Mouse (Mus musculus) midbrain, embryonic 15.5 days (tissue): ENCODE measurements at regions not wholly inside any gene's neighbourhood (a gene's known extent, or its start where the extent isn't known, plus 50 kb on each side); places are given as distances from the start of the nearest gene placed in this dataset.
"Not testable (repeated sequence)": the region's sequence is repeated elsewhere in the genome, so short reads cannot be mapped to it uniquely, and the experiment has no call there.

ENCODE experiments used
- ATAC-seq: fragments of 200-750 bp; cut with Nextera tagmentation; replicated peaks from 2 replicates; pipeline ENCODE4 v1.8.0; 2017; ENCODE audit warnings: moderate TSS enrichment
- H3K27ac ChIP-seq: fragments of 300-500 bp; sonication (generic); 2 replicates; pipeline ENCODE4 v1.5.1; 2015; ENCODE audit warnings: mild to moderate bottlenecking, inconsistent platforms
- H3K27me3 ChIP-seq: fragments of 300-500 bp; sonication (generic); replicated peaks from 2 replicates; pipeline ENCODE4 v1.6.1; 2015; ENCODE audit warnings: inconsistent platforms
- H3K36me3 ChIP-seq: fragments of 300-500 bp; sonication (generic); replicated peaks from 2 replicates; pipeline ENCODE4 v1.6.1; 2015; ENCODE audit warnings: inconsistent platforms
- H3K4me1 ChIP-seq: fragments of 300-500 bp; sonication (generic); 2 replicates; pipeline ENCODE4 v1.6.1; 2015; ENCODE audit warnings: inconsistent platforms
- H3K4me2 ChIP-seq: fragments of 300-500 bp; sonication (generic); 2 replicates; pipeline ENCODE4 v1.6.1; 2015; ENCODE audit warnings: inconsistent platforms, mild to moderate bottlenecking, moderate library complexity
- H3K4me3 ChIP-seq: fragments of 300-500 bp; sonication (generic); 2 replicates; pipeline ENCODE4 v1.5.1; 2015; ENCODE audit warnings: mild to moderate bottlenecking, inconsistent platforms
- H3K9ac ChIP-seq: fragments of 300-500 bp; sonication (generic); 2 replicates; pipeline ENCODE4 v1.6.1; 2015; ENCODE audit warnings: mild to moderate bottlenecking, inconsistent platforms
- H3K9me3 ChIP-seq: fragments of 300-500 bp; sonication (generic); 2 replicates; pipeline ENCODE4 v1.6.1; 2016; ENCODE audit warnings: inconsistent platforms
- WGBS: fragments of 180-500 bp; shearing (Covaris S2); methylation state at CpG from one replicate; pipeline ENCODE4 v1.1.7; 2015; ENCODE audit warnings: mixed read lengths; 5-methylcytosine and 5-hydroxymethylcytosine counted together

DNA sequence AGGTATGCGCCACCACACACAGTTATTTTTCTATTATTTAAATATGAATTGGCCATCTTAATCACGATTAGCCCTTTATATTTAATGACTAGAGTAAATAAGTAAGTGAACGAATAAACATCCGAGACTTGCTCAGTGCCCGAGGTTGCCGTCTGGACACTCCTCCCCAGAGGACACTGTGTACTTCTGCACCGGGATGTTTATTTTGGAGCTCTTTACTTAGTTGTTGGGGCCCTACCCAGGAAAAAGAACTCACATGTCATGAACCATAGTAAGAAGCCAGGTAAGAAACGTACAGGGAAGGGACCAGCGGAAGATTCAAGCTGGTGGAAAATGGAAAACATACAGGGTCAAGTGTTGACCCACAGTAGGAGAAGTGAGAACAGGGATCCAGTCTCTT lies 89.0 kb downstream of the Akr1d1 start:
- 87% methylated on average over 9 of the region's 9 CpGs for WGBS
- Histone ChIP-seq H3K36me3 (no peaks in the 10 kb centered on the region), H3K27ac (no peak overlapping the region), H3K4me2 (no peak overlapping the region), H3K9me3 (no peaks in the 10 kb centered on the region), H3K4me3 (no peak overlapping the region), H3K9ac (no peak overlapping the region), H3K4me1 (no peaks in the 10 kb centered on the region), H3K27me3 (no peaks in the 10 kb centered on the region)
- no peak for ATAC-seq

DNA sequence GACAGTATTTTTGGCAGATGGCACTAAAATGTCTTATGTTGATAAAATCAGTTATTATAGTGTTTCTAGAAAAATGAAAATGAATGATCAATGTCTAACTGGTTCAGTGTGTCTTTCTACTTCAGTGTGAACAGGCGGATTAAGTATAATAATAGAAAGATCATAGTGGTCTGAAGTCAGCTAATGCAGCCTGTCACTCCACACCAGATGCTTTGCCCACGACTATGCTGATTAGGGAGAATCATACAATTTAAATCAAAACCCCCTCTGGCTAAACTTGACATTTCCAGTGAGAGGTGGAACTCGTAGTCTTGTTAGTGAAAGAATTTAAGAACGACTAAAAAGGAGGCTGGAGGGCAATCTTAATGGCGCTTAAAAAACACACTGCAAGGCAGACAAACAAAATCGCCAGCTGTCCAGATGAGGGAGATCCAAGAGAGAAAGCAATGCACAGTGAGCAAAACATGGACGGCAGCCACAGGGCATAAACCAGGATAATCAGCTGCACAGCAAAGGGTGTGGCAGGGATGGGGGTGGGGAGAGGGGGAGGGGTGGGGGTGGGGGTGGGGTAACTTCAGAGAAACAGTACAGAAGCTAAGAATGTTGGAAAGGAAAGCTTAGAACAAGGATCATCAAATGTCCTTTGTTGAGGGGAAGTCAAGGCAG lies 91.5 kb downstream of the Akr1d1 start:
- H3K4me3 ChIP-seq = no peak overlapping the region
- no peak overlapping the region for H3K4me2 ChIP-seq
- 29% methylated on average over 7 of the region's 7 CpGs for WGBS
- H3K27me3 ChIP-seq = no peaks in the 10 kb centered on the region
- peak; percentile 80 for ATAC-seq
- H3K36me3 ChIP-seq = no peaks in the 10 kb centered on the region
- no peaks in the 10 kb centered on the region for H3K4me1 ChIP-seq
- no peak overlapping the region for H3K9ac ChIP-seq
- H3K9me3 ChIP-seq = no peaks in the 10 kb centered on the region
- H3K27ac ChIP-seq = no peak overlapping the region

DNA sequence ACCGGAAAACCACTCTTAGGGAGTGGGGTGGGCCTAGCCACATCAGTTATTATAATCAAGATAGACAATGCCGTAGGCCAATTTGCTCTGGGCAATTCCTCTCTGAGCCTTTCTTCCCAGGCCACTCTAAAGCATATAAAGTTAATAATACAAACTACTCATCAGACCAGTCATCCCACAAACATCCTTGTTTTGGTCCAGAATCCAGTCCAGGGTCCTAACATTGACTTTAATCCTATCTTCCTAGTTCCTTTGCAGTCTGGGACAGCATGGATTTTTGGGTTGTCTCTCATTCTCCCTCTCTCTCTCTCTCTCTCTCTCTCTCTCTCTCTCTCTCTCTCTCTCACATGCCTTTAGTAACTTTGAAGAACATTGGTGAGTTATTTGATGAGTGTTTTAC lies 92.3 kb downstream of the Akr1d1 start:
- 63% methylated on average over 2 of the region's 2 CpGs for WGBS
- Histone ChIP-seq H3K27ac (no peak overlapping the region), H3K4me2 (no peak overlapping the region), H3K9ac (no peak overlapping the region), H3K27me3 (no peaks in the 10 kb centered on the region), H3K4me1 (no peaks in the 10 kb centered on the region), H3K4me3 (no peak overlapping the region), H3K9me3 (no peaks in the 10 kb centered on the region), H3K36me3 (no peaks in the 10 kb centered on the region)
- no peak for ATAC-seq

DNA sequence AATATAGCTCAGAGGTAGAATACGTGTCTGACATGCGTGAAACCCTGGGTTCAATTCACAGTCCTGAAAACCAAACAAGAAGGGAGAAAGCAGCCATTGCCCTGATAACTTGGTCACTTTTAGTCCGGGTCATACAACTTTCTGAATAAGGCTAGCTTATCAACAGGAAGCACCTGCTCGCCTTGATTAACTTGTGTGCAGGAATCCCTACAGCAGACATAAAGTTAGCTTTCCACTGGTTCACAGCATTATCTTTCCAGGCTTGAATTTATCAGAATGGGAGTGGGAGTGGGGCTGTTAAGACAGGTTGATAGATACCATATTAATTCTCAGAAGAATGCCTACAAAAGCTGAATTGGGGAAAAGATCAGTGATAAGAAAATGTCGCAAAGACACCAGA lies 97.2 kb downstream of the Akr1d1 start:
- H3K27me3 ChIP-seq = no peaks in the 10 kb centered on the region
- no peaks in the 10 kb centered on the region for H3K36me3 ChIP-seq
- no peaks in the 10 kb centered on the region for H3K9me3 ChIP-seq
- no peak for ATAC-seq
- 90% methylated on average over 5 of the region's 5 CpGs for WGBS
- no peaks in the 10 kb centered on the region for H3K4me1 ChIP-seq
- no peak overlapping the region for H3K4me2 ChIP-seq
- no peak overlapping the region for H3K9ac ChIP-seq
- no peak overlapping the region for H3K27ac ChIP-seq
- no peak overlapping the region for H3K4me3 ChIP-seq

DNA sequence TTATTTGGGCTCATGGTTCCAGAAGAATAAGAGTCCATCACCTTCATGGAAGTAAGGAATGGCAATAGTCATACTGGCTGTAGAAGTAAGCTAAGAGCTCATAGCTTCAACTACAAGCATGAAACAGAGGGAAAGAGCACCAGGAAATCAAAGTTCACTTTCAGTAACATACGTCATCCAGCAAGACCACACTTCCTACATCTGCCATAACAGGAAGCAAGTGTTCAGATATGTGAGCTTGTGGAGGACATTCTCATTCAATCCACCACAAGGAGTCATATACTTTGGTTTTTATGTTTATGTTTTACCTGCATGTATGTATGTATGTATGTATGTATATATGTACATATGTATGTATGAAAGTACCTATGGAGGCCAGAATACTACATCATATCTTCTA lies 104.0 kb downstream of the Akr1d1 start:
- Histone ChIP-seq H3K9ac (no peak overlapping the region), H3K27me3 (no peaks in the 10 kb centered on the region), H3K4me3 (no peak overlapping the region), H3K36me3 (no peaks in the 10 kb centered on the region), H3K4me2 (no peak overlapping the region), H3K4me1 (no peaks in the 10 kb centered on the region), H3K9me3 (no peaks in the 10 kb centered on the region), H3K27ac (no peak overlapping the region)
- ATAC-seq = no peak
- 91% methylated on average over 1 of the region's 1 CpGs for WGBS

DNA sequence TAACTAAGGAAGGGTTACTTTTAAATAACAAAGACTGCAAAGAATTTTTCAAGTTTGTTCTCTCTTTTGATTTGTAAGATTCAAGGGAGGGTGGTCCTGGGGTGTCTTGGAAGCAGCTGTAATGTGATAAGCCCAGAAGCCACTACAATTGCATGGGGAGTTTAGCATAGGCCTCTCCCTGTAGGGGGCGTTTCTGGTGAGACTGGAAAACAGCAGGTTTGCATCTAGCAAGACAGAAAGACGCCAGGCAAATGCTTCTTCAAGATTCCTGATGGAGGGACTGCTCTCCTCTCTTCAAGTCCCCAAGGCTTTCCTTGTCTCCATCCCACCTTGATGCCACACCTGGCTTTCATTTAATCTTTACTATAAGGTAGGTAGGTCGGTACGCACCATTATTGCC lies 112.1 kb downstream of the Akr1d1 start:
- 25% methylated on average over 4 of the region's 4 CpGs for WGBS
- H3K9ac ChIP-seq = no peak overlapping the region
- no peak overlapping the region for H3K4me3 ChIP-seq
- H3K27me3 ChIP-seq = no peaks in the 10 kb centered on the region
- H3K4me2 ChIP-seq = peak overlapping the region; percentile 42; the same call in 1 of the 2 replicates
- peaks cover 21% of the 10 kb centered on the region for H3K4me1 ChIP-seq
- H3K9me3 ChIP-seq = no peaks in the 10 kb centered on the region
- H3K36me3 ChIP-seq = no peaks in the 10 kb centered on the region
- peak overlapping the region; percentile 88 for H3K27ac ChIP-seq
- ATAC-seq = no peak

DNA sequence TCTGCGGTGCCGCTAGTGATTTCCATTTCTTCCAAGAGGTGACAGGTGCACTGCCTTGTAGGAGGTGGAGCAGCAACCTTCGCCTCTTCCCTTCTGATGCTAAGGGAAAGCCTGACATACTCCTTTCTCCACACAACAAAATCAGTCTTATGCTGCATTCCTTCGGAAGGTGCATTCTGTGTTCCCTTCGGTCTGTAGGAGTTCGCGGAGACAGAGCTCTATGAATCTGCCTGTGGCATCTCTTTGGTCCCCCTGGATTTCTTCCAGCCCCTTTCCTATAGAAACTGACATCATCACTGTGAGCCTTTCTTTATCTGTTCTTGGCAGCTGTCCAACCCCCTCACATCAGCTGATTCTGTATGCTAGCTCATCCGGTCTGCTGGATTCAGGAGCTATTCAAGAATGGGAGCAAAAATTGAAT lies 112.7 kb downstream of the Akr1d1 start:
- H3K36me3 ChIP-seq = no peaks in the 10 kb centered on the region
- peak overlapping the region; percentile 24; the same call in 1 of the 2 replicates for H3K9ac ChIP-seq
- peak overlapping the region; percentile 88 for H3K27ac ChIP-seq
- WGBS = 8% methylated on average over 8 of the region's 8 CpGs
- peak; percentile 90 for ATAC-seq
- no peaks in the 10 kb centered on the region for H3K27me3 ChIP-seq
- no peaks in the 10 kb centered on the region for H3K9me3 ChIP-seq
- H3K4me1 ChIP-seq = peaks cover 21% of the 10 kb centered on the region
- H3K4me2 ChIP-seq = peak overlapping the region; percentile 42
- peak overlapping the region; percentile 23 for H3K4me3 ChIP-seq

DNA sequence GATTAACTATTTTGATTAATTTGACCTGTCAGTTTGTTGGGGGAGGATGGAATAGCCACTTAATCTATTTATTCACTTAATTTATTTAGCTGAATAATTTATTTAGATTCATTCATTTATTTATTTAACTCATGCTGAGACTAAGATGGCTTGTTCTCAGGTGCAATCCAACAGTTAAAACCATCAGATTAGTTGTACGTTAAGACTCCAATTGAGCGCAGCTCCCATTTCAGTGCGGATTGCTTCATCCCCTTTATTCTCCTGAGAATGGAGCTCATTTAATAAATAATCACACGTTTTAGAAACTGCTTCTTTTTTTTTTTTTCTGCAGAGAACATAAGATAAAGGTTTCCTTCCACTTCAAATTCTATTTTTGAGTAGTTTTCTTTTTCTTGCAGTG lies 113.2 kb downstream of the Akr1d1 start:
- Histone ChIP-seq H3K4me1 (peaks cover 21% of the 10 kb centered on the region), H3K27me3 (no peaks in the 10 kb centered on the region), H3K27ac (peak overlapping the region; percentile 88), H3K9ac (no peak overlapping the region), H3K36me3 (no peaks in the 10 kb centered on the region), H3K4me2 (peak overlapping the region; percentile 42), H3K9me3 (no peaks in the 10 kb centered on the region), H3K4me3 (no peak overlapping the region)
- peak; percentile 51; the same call in 1 of the 2 replicates for ATAC-seq
- 12% methylated on average over 4 of the region's 4 CpGs for WGBS

DNA sequence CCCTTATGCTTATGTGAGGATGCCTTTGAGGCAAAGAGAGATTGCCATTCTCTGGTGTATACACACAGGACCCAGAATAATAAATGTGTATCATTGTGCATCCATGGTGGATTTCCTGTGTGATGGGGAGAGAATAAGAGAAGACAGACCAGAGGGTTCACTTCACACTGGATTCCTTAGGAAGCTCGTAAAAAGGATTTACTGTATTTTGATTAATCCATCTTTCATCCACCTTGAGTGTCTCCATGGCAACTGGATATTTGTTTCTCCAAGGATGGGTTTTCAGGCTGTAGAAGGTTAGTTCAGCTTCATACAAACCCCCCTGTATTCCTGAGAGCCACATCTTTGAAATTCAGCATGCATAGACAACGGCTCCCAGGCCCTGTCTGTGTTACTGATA lies 113.7 kb downstream of the Akr1d1 start:
- Histone ChIP-seq H3K4me1 (peaks cover 21% of the 10 kb centered on the region), H3K9ac (no peak overlapping the region), H3K27ac (peak overlapping the region; percentile 88), H3K4me2 (no peak overlapping the region), H3K4me3 (no peak overlapping the region), H3K27me3 (no peaks in the 10 kb centered on the region), H3K9me3 (no peaks in the 10 kb centered on the region), H3K36me3 (no peaks in the 10 kb centered on the region)
- ATAC-seq = peak; percentile 86
- WGBS = 11% methylated on average over 2 of the region's 2 CpGs

DNA sequence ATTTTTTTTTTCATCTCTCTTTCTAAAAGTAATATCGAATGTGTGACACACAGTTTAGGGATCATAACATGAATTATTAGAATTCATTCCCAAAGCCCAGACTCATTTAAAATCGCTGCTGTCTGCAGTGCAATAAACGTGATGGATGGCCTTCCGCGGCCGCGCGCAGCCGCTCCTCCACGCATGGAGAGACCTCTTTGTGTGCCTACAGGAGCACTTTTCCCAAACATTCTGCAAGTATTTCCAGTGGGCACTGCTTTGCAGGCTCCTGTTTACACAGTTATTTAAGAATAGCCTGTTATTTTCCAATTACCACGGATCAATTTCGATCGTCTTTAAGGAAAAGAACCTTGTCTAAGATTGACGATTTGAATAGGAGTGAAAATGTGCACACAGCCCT lies 115.6 kb downstream of the Akr1d1 start:
- no peak for ATAC-seq
- Histone ChIP-seq H3K36me3 (no peaks in the 10 kb centered on the region), H3K4me2 (no peak overlapping the region), H3K27me3 (no peaks in the 10 kb centered on the region), H3K4me1 (peaks cover 21% of the 10 kb centered on the region), H3K9ac (no peak overlapping the region), H3K4me3 (no peak overlapping the region), H3K9me3 (no peaks in the 10 kb centered on the region), H3K27ac (peak overlapping the region; percentile 53; the same call in 1 of the 2 replicates)
- WGBS = 63% methylated on average over 14 of the region's 14 CpGs

DNA sequence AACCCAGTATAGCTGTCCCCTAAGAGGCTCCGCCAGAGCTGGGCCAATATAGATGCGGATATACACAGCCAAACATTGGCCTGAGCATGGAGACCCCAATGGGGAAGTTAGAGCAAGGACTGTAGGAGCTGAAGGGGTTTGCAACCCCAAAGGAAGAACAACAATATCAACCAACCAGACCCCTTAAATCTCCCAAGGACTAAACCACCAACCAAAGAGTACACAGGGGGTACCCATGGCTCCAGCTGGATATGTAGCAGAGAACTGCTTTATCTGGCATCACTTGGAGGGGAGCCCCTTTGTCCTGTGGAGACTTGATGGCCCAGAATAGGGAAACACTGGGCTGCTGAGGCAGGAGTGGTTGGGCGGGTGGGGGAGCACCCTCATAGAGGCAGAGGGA lies 127.3 kb downstream of the Akr1d1 start:
- H3K4me3 ChIP-seq, H3K4me1 ChIP-seq, H3K9me3 ChIP-seq, H3K27me3 ChIP-seq, ATAC-seq, H3K27ac ChIP-seq, H3K36me3 ChIP-seq, H3K4me2 ChIP-seq, H3K9ac ChIP-seq: not testable (repeated sequence)
- 100% methylated on average over 3 of the region's 3 CpGs for WGBS

DNA sequence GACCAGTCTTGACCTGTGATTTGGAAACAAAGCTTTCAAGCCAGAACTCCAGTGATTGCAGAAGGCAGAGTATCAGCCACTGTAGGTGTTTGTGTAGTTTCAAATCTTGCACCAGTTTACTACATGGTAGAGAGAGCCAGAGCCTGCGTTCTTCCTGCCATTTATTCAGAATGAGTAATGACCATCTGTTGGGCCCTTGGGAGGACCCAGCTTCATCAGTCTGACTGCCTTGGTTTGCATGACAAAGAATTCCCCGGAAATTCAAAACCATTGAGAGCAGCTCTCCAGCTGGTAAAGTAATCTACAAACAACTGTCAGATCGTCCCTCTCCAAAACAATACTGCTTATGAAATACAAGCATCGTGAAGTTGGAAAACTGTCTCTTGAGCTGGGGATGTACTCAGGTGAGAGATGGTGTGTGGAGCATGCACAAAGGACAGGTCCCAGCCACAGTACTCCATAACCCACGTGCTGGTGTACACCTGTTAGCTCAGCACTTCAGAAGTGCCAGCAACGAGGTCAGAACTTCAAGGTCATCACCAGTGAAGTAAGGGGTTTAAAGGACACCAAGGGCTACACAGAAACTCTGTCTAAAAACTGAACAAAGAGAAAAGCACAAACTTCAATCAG lies 128.2 kb downstream of the Akr1d1 start:
- no peak for ATAC-seq
- no peak overlapping the region for H3K9ac ChIP-seq
- H3K36me3 ChIP-seq = no peaks in the 10 kb centered on the region
- WGBS = 19% methylated on average over 6 of the region's 6 CpGs
- no peaks in the 10 kb centered on the region for H3K9me3 ChIP-seq
- no peak overlapping the region for H3K4me2 ChIP-seq
- H3K27ac ChIP-seq = no peak overlapping the region
- no peaks in the 10 kb centered on the region for H3K4me1 ChIP-seq
- no peaks in the 10 kb centered on the region for H3K27me3 ChIP-seq
- no peak overlapping the region for H3K4me3 ChIP-seq

DNA sequence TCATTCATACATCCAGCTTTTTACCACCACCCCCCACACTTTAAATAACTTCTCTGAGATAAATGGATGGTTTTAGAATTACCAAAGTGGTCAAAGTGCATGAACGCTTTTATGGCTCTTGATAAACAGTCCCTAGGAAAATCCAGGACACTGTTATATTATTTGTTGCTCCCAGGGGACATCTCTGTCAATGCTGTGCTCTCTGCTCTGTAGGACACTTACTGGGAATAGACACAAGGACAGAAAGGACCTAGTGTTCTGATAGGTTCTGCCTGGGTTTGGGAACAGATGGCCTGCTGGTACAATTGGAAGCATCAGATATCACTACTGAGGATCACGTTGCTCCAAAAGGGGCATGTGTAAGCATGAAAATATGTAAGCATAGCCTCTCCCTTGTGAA lies 132.8 kb downstream of the Akr1d1 start:
- no peak for ATAC-seq
- no peaks in the 10 kb centered on the region for H3K4me1 ChIP-seq
- no peaks in the 10 kb centered on the region for H3K27me3 ChIP-seq
- no peak overlapping the region for H3K9ac ChIP-seq
- H3K9me3 ChIP-seq = no peaks in the 10 kb centered on the region
- no peaks in the 10 kb centered on the region for H3K36me3 ChIP-seq
- H3K4me3 ChIP-seq = no peak overlapping the region
- H3K27ac ChIP-seq = no peak overlapping the region
- 76% methylated on average over 2 of the region's 2 CpGs for WGBS
- no peak overlapping the region for H3K4me2 ChIP-seq
